Mouse (Mus musculus) MEL (cell line): ENCODE results near the gene Cd200. TPM values are rescaled to one million over a fixed set of nuclear protein-coding genes. Genes with fewer than 3 reads are reported as not detected.

Experiments used
- DNase-seq: peaks from one replicate; pipeline ENCODE4 v3.0.0; 2011; ENCODE audit warnings: low read depth, low spot score
- H3K27ac ChIP-seq: 2 replicates; pipeline ENCODE4 v1.5.1; 2012; ENCODE audit warnings: low read depth, mild to moderate bottlenecking, control low read depth, low read length, moderate library complexity; ENCODE audit not compliant: control insufficient read depth
- H3K27me3 ChIP-seq, 2 experiments: fragments of 150-350 bp in 1 of 2; sonication (generic) in 1 of 2; 2 replicates each; pipeline ENCODE4 v1.6.1; 2012; ENCODE audit warnings: low read length in 2 of 2, mild to moderate bottlenecking in 2 of 2, improper control_type of control experiment in 1 of 2, moderate library complexity in 1 of 2; ENCODE audit not compliant: insufficient read depth in 2 of 2, control insufficient read depth in 1 of 2
- H3K36me3 ChIP-seq, 2 experiments: 2 replicates each; pipeline ENCODE4 v1.6.1; 2012 to 2014; ENCODE audit warnings: low read length in 2 of 2, improper control_type of control experiment in 1 of 2, inconsistent platforms in 1 of 2, mild to moderate bottlenecking in 1 of 2; ENCODE audit not compliant: insufficient read depth in 2 of 2, control insufficient read depth in 1 of 2
- H3K4me1 ChIP-seq, 2 experiments: fragments of 150-350 bp in 1 of 2; sonication (generic) in 1 of 2; 2 replicates each; pipeline ENCODE4 v1.6.1; 2012; ENCODE audit warnings: low read length in 2 of 2, improper control_type of control experiment in 1 of 2, mild to moderate bottlenecking in 1 of 2; ENCODE audit not compliant: insufficient read depth in 2 of 2, control insufficient read depth in 1 of 2
- H3K4me3 ChIP-seq, 2 experiments: fragments of 150-350 bp in 1 of 2; sonication (generic) in 1 of 2; 2 replicates each; pipeline ENCODE4 v1.5.1; 2012; ENCODE audit warnings: low read depth in 2 of 2, low read length in 2 of 2, mild to moderate bottlenecking in 2 of 2, moderate library complexity in 2 of 2, control low read depth in 1 of 2, improper control_type of control experiment in 1 of 2; ENCODE audit not compliant: control insufficient read depth in 1 of 2, insufficient read depth in 1 of 2
- H3K79me2 ChIP-seq: 2 replicates; pipeline ENCODE4 v1.6.1; 2012; ENCODE audit warnings: mild to moderate bottlenecking, low read length, moderate library complexity; ENCODE audit not compliant: control insufficient read depth, poor library complexity, insufficient read depth
- H3K9ac ChIP-seq: 2 replicates; pipeline ENCODE4 v1.6.1; 2012; ENCODE audit warnings: low read depth, mild to moderate bottlenecking, control low read depth, low read length, moderate library complexity; ENCODE audit not compliant: control insufficient read depth, poor library complexity, severe bottlenecking
- H3K9me3 ChIP-seq: fragments of 150-350 bp; sonication (generic); replicated peaks from 2 replicates; pipeline ENCODE4 v1.6.1; 2012; ENCODE audit warnings: mild to moderate bottlenecking, low read length, improper control_type of control experiment, moderate library complexity; ENCODE audit not compliant: insufficient read depth
- CHD1 ChIP-seq: IDR thresholded peaks from 2 replicates; pipeline ENCODE4 v1.6.1; 2012; ENCODE audit warnings: low read depth, mild to moderate bottlenecking, inconsistent platforms, low read length, improper control_type of control experiment
- CHD2 ChIP-seq: IDR thresholded peaks from 2 replicates; pipeline ENCODE4 v1.6.1; 2011; ENCODE audit warnings: low read length, improper control_type of control experiment
- CTCF ChIP-seq, 3 experiments: IDR thresholded peaks in 2 of 3; conservative IDR thresholded peaks in 1 of 3; 2 replicates each; pipeline ENCODE4 v1.5.1; 2011 to 2012; ENCODE audit warnings: low read length in 3 of 3, low read depth in 2 of 3, mild to moderate bottlenecking in 2 of 3, improper control_type of control experiment in 1 of 3, inconsistent platforms in 1 of 3, mixed read lengths in 1 of 3, moderate library complexity in 1 of 3; ENCODE audit not compliant: control insufficient read depth in 1 of 3, insufficient read depth in 1 of 3, poor library complexity in 1 of 3, severe bottlenecking in 1 of 3
- ETS1 ChIP-seq: IDR thresholded peaks from 2 replicates; pipeline ENCODE4 v1.6.1; 2012; ENCODE audit warnings: low read depth, mild to moderate bottlenecking, inconsistent platforms, low read length, improper control_type of control experiment, moderate library complexity
- GABPA ChIP-seq: IDR thresholded peaks from 2 replicates; pipeline ENCODE4 v1.6.1; 2012; ENCODE audit warnings: low read depth, mild to moderate bottlenecking, inconsistent platforms, low read length, improper control_type of control experiment, moderate library complexity
- KAT2A ChIP-seq: conservative IDR thresholded peaks from 2 replicates; pipeline ENCODE4 v1.6.1; 2012; ENCODE audit warnings: low read depth, low read length, improper control_type of control experiment, inconsistent platforms
- MXI1 ChIP-seq: IDR thresholded peaks from 2 replicates; pipeline ENCODE4 v1.6.1; 2011; ENCODE audit warnings: mild to moderate bottlenecking, low read depth, low read length, improper control_type of control experiment
- MYB ChIP-seq: IDR thresholded peaks from 2 replicates; pipeline ENCODE4 v1.6.1; 2011; ENCODE audit warnings: mild to moderate bottlenecking, low read depth, low read length, improper control_type of control experiment
- NELFE ChIP-seq: IDR thresholded peaks from 2 replicates; pipeline ENCODE4 v1.6.1; 2011; ENCODE audit warnings: low read depth, low read length, improper control_type of control experiment
- POLR2AphosphoS2 ChIP-seq: IDR thresholded peaks from 2 replicates; pipeline ENCODE4 v1.6.1; 2011; ENCODE audit warnings: low read length, improper control_type of control experiment
- RAD21 ChIP-seq: IDR thresholded peaks from 2 replicates; pipeline ENCODE4 v1.6.1; 2011; ENCODE audit warnings: mild to moderate bottlenecking, low read depth, low read length, improper control_type of control experiment
- RCOR1 ChIP-seq: IDR thresholded peaks from 2 replicates; pipeline ENCODE4 v1.6.1; 2012; ENCODE audit warnings: low read depth, mild to moderate bottlenecking, inconsistent platforms, low read length, improper control_type of control experiment
- SIN3A ChIP-seq: IDR thresholded peaks from 2 replicates; pipeline ENCODE4 v1.6.1; 2012; ENCODE audit warnings: low read length, improper control_type of control experiment, inconsistent platforms
- TBP ChIP-seq: IDR thresholded peaks from 2 replicates; pipeline ENCODE4 v1.8.0; 2011; ENCODE audit warnings: low read depth, low read length, improper control_type of control experiment
- UBTF ChIP-seq: IDR thresholded peaks from 2 replicates; pipeline ENCODE4 v1.6.1; 2012; ENCODE audit warnings: low read depth, mild to moderate bottlenecking, inconsistent platforms, low read length, improper control_type of control experiment, moderate library complexity, borderline replicate concordance; ENCODE audit not compliant: insufficient read depth
- USF2 ChIP-seq, 2 experiments: IDR thresholded peaks; 2 replicates each; pipeline ENCODE4 v1.6.1; 2011 to 2012; ENCODE audit warnings: improper control_type of control experiment in 2 of 2, low read length in 2 of 2, borderline replicate concordance in 1 of 2, inconsistent platforms in 1 of 2, low read depth in 1 of 2, mild to moderate bottlenecking in 1 of 2; ENCODE audit not compliant: insufficient read depth in 1 of 2
- ZMIZ1 ChIP-seq: IDR thresholded peaks from 2 replicates; pipeline ENCODE4 v1.6.1; 2012; ENCODE audit warnings: low read depth, mild to moderate bottlenecking, inconsistent platforms, low read length, improper control_type of control experiment, moderate library complexity
- ZNF384 ChIP-seq: IDR thresholded peaks from 2 replicates; pipeline ENCODE4 v1.6.1; 2012; ENCODE audit warnings: low read depth, mild to moderate bottlenecking, inconsistent platforms, low read length, improper control_type of control experiment
- polyA plus RNA-seq, 2 experiments: library from polyadenylated mRNA; stranded (reverse) in 1 of 2; unstranded in 1 of 2; fragments of >175 nt in 1 of 2; fragments of >200 nt in 1 of 2; gene quantifications; 2 replicates each; pipeline versions ENCODE4 v1.2.1 to v1.2.4; 2012; ENCODE audit warnings: low replicate concordance in 2 of 2, low read depth in 1 of 2; ENCODE audit not compliant: insufficient read length in 2 of 2, insufficient read depth in 1 of 2, missing spikeins in 1 of 2
- total RNA-seq: library from RNA; depleted of rRNA; stranded (reverse); fragments of 300-350 nt; gene quantifications from 2 replicates; pipeline ENCODE4 v1.2.3, GENCODE M21; 2012

The Cd200 gene
- total and polyA plus RNA-seq, 3 experiments = not detected

- Histone ChIP-seq H3K27me3 (no peaks in the 10 kb centered on the region), H3K4me3 (no peak overlapping the region), H3K36me3 (no peaks in the 10 kb centered on the region), H3K79me2 (no peaks in the 10 kb centered on the region)
- TF ChIP-seq RCOR1 (no peak), RAD21 (no peak), ZMIZ1 (no peak), TBP (no peak), GABPA (no peak), POLR2AphosphoS2 (no peak), CHD1 (no peak), NELFE (no peak), KAT2A (no peak), ETS1 (no peak), CHD2 (no peak), MYB (no peak), SIN3A (no peak), ZNF384 (no peak), CTCF (IDR thresholded peaks at IDR 0.05 in 2 of 3, conservative IDR thresholded peaks at IDR 0.05 in 1 of 3; ENCODE audit: control insufficient read depth in 1 of 3, insufficient read depth in 1 of 3, low read depth in 2 of 3, low read length in 3 of 3, poor library complexity in 1 of 3, severe bottlenecking in 1 of 3) (no peak), UBTF (no peak), USF2 (IDR thresholded peaks at IDR 0.05; ENCODE audit: borderline replicate concordance in 1 of 2, insufficient read depth in 1 of 2, low read depth in 1 of 2, low read length in 2 of 2) (no peak)
- TF ChIP-seq, all 39 proteins: peak for 0
- Histone ChIP-seq H3K9ac (no peak overlapping the region), H3K4me1 (no peaks in the 10 kb centered on the region), H3K9me3 (no peaks in the 10 kb centered on the region), H3K27ac (no peak overlapping the region)
- no peak for DNase-seq
These were observed 29.9 kb downstream of the Cd200 start for GRCm38 (mm10) chr16:45378959-45379358.

GRCm38 (mm10) chr16:45378147-45378943 is 30.5 kb downstream of the Cd200 start:
- no peak for DNase-seq
- Histone ChIP-seq H3K4me3 (no peak overlapping the region), H3K9ac (no peak overlapping the region), H3K27me3 (no peaks in the 10 kb centered on the region), H3K27ac (no peak overlapping the region), H3K79me2 (no peaks in the 10 kb centered on the region), H3K36me3 (no peaks in the 10 kb centered on the region), H3K4me1 (no peaks in the 10 kb centered on the region), H3K9me3 (no peaks in the 10 kb centered on the region)
- TF ChIP-seq RCOR1 (no peak), RAD21 (no peak), UBTF (no peak), CTCF (IDR thresholded peaks at IDR 0.05 in 2 of 3, conservative IDR thresholded peaks at IDR 0.05 in 1 of 3; ENCODE audit: control insufficient read depth in 1 of 3, insufficient read depth in 1 of 3, low read depth in 2 of 3, low read length in 3 of 3, poor library complexity in 1 of 3, severe bottlenecking in 1 of 3) (no peak), CHD1 (no peak), MXI1 (no peak)
